Mouse (Mus musculus) layer of hippocampus, adult 9-11 months (tissue): ENCODE measurements around the gene Actg1.

Experiments used
- DNase-seq: peaks from one replicate; pipeline ENCODE4 v3.0.0; 2022

The Actg1 gene

DNA sequence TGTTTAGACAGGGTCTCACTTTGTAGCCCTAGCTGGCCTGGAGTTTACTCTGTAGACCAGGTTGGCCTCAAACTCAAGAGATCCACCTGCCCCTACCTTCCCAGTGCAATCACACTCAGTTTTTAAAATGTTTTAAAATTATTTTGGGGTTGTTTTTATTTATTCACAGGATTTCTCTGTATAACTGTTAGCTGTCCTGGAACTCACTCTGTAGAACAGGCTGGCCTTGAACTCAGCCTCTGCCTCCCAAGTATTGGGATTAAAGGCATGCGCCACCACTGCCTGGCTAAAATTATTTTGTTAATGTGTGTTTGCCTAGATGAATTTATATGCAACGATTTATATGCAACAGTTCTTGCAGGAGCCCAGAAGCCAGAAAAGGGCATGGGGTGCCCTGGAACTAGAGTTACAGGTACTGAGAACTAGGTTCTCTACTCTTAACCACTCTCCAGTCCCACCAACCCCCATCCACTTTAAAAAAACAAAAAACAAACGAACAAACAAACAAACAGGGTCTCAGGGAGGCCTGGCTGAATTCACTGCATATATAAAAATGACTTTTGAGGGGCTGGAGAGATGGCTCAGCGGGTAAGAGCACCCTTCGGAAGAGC is 3.9 kb downstream of the Actg1 start:
- DNase-seq: no peak

GRCm38 (mm10) chr11:120343519-120344309 is 4.6 kb downstream of the Actg1 start:
- no peak for DNase-seq

DNA sequence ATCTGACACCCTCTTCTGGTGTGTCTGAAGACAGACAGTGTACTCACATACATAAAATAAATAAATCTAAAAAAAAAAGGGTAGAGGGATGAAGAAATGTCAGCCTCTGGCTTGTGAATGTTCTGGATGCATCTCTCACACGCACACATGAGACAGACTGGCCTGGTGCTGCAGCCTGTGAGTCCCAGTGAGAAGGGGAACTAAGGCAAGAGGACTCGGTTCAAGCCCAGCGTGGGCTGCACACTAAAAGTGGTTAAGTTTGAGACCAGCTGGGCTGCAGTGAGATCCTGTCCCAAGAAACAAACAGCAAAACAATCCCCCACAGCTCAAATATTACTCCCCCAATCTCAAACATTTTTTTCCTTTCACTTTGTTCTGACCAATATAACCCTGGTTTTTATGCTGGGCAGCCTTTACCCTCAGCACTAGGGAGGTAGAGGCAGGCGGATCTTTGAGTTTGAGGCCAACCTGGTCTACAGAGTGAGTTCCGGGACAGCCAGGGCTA is 5.6 kb downstream of the Actg1 start:
- no peak for DNase-seq

GRCm38 (mm10) chr11:120341661-120342060 is 6.7 kb downstream of the Actg1 start:
- no peak for DNase-seq

DNA sequence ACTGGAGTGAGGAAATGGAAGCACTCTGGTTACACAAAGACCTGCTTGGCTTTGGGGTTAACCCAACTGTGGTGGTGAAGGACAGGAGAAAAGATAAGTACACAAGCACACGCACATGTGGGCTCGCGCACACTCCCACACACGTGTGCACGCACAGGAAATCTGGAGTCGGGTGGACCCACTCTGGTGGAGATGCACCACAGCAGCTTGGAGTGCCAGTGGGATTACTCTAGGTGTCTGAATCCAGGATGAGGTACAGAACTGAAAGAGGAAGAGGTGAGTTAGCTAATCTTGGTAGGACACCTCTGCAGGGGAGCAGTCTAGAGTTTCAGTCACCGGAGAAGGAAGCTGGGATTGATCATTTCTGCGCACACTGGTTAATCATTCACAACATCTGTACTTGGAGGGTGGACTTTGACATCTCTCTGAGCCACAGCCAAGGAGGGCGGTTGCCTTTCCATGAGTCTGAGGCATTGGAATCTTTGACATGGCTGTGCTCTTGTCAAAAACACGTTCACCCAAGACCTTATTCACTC is 8.3 kb downstream of the Actg1 start:
- DNase-seq: no peak

- DNase-seq: no peak
Measured at GRCm38 (mm10) chr11:120338786-120339185, 9.6 kb downstream of the Actg1 start.

- DNase-seq: no peak
Measured at GRCm38 (mm10) chr11:120337447-120337846, 10.9 kb downstream of the Actg1 start.

DNA sequence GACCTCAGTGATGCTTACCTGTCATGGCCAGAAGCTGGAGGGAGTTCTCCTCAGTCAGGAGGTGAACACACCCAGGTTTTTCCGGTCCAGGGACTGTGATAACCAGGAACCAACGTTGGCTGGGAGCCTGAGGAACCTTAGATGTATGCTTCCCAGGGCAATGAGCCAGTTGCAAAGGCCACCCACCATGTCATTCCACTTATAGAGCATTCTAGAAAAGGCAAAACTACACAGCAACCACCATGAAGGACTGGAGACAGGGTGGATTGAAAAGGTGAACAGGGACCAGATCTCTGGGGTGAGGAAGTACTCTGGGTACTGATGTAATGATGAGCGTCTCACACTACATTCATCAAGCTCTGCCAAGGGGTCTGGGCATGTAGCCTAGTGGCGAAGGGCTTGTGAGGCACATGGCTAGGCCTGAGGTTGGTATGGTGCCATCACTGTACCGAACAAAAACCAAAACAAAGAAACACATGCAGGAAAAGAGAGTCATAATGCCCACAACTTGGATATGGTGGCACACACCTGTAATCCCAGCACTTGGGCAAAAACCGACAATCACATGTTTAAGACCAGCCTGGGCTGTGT is 12.8 kb downstream of the Actg1 start:
- no peak for DNase-seq

- no peak for DNase-seq
Measured at GRCm38 (mm10) chr11:120320156-120320555, 28.2 kb downstream of the Actg1 start.

DNA sequence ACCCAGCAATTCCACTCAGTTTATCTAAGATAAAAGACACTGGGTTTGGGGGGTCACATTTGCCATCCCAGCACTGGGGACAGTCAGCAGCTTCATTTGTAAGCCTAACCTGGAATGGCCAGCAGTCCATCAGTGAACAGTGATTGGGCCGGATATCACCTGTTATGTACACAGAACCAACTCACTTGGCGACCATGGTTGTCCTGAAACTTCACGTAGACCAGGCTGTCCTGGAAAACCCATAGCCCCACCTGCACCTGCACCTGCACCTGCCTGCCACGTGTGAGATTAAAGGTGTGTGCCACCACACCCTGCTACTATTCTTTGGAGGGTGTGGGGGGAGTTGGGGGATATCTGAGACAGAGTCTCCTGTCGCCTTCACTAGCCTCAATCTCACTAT is 29.0 kb downstream of the Actg1 start:
- no peak for DNase-seq

- DNase-seq: no peak
Measured at GRCm38 (mm10) chr11:120317456-120317855, 30.9 kb downstream of the Actg1 start.

GRCm38 (mm10) chr11:120316690-120317254 is 31.6 kb downstream of the Actg1 start:
- DNase-seq: no peak

DNA sequence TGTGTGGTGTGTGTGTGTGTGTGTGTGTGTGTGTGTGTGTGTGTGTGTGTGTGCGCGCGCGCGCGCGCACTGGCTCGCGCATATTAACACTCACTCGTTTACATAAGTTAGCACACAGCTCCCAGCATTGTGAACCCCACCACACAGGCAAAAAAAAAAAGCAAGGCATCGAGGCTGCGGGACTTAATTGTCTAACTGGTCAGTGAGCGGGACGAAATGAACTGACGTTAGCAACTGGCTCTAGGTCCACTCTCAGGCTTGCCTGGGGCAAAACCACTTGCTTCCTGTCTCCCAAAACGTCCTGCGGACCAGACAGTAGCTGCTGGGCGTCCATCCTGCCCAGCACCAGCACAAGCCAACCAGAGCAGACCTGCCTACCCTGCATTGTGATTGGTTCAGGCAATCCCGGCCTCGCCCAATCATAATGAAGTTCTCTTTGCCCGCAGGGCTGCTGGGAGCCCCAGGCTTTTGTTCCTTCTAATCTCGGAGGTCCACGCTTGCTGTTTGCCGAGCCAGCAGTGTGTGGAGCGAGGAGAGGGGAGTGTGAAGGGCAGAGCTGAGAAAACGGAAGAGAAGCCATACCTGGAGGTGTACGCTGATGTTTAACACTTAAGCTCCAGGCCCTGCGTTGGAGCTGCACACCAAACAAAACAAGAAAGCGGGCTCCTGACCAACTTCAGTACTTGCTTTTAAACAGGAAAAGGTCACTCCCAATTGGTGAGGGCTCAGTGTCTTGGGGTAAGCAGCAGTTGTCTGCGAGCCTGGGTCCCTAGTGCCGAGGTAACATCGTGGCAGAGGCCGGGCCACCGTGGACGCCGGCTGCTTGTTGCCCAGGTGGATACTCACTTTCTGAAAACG is 32.3 kb downstream of the Actg1 start:
- peak; percentile 97 for DNase-seq

GRCm38 (mm10) chr11:120315416-120315761 is 33.0 kb downstream of the Actg1 start:
- DNase-seq: peak; percentile 59

DNA sequence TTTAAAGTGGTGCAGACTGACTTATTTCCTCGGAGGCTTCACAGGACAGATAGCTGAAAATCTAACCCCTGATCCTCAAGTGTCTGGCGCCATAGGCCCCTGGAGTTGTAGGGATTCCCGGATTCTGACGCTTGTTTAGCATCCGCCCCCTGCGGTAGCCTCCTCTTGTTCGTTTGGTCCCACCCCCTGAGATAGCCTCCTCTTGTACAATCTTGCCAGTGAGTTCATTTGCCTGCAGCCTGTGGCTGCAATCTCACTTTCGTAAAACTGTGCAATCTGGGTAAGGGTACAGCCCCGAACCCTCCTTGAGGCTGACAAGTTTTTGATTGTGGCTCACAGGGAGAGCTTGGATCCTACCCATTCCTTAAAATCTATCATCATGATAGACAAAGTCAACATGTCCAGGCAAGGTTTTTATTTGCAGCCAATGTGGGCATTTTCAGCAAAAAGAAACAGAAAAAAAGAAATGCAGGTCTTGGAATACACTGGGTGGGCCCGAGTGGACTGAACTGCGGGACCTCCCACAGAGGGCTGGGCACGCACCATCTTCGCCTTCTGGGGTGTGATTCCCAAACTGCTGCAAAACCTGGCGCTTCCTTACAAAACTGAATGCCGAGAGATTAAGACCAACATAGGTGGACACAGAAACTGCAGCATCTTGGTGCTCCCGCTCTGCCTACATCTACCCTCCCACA is 33.5 kb downstream of the Actg1 start:
- no peak for DNase-seq

- DNase-seq: no peak
Measured at GRCm38 (mm10) chr11:120313906-120314685, 34.2 kb downstream of the Actg1 start.

GRCm38 (mm10) chr11:120312069-120312468 is 36.3 kb downstream of the Actg1 start:
- DNase-seq: no peak

GRCm38 (mm10) chr11:120311561-120311960 is 36.8 kb downstream of the Actg1 start:
- DNase-seq: no peak

DNA sequence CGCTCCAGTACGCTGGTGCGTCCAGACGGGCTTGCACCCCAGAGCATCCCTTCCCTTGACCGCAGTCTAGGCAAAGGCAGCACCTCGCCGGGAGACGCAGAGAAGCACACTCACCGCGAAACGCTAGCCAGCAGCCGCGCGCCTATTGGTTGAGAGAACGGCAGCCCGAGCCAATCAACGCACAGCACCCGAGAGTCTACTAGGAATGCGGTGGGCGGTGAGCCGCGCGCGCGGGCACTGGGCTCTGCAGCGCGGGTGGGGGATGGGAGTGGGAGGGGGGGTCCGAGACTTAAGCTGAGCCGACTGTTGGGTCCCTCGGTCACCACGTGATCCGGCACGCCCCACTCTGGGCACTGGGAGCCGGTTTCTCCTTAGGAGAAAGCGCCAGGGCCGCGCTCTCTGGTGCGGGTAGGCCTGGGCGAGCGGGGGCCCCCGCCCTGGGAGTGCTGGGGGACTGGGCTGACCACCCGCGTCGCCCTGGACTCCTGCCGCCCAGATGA is 37.5 kb downstream of the Actg1 start:
- peak; percentile 95 for DNase-seq

DNA sequence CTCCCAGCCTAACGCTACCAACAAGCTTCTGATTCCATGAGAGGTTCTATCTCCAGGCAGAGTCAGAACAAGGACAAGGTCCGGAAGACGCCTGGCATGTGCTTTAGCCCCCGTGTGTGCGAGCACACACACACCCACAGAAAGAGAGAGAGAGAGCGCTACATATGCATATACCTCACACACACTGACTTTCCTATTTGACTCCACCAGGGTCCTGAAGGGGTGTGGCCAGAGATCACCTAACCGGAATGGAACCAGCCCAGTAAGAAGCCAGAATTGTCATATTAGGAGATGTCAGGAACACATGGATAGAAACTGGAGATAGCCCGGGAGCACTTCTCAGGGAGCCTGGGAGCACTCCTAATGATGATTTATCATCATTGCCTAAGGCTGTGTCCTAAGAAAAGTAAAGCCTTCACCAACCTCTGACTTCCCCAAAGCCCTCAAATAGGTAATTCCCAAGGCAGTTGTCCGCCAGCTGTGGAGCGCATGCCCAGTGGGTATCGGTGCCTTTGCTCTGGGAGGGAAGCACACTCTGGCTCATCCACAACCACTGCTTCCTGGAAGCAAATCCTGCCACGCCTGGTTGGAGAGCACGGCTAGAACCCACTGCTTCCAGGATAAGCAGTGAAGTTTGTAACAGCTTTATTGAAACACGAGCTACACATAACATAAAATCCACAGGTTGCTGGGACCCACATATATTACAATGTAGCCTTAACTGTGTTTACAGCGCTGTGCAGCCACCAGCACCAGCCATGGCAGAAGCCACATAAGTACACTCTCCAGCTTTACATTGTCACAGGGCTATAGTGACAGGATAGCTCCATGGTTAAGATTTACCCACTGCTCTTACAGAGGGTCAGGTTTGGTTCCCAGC is 39.7 kb downstream of the Actg1 start:
- no peak for DNase-seq
